Mouse (Mus musculus) lung, adult 18-20 months (tissue): ENCODE data around the gene Slc45a2.
"Not testable (repeated sequence)": the region's sequence is repeated elsewhere in the genome, so short reads cannot be mapped to it uniquely, and the experiment has no call there.

Source experiments
- DNase-seq, 2 experiments: peaks; one replicate each; pipeline ENCODE4 v3.0.0; 2022; ENCODE audit warnings: mixed read lengths in 2 of 2

Slc45a2 gene

DNA sequence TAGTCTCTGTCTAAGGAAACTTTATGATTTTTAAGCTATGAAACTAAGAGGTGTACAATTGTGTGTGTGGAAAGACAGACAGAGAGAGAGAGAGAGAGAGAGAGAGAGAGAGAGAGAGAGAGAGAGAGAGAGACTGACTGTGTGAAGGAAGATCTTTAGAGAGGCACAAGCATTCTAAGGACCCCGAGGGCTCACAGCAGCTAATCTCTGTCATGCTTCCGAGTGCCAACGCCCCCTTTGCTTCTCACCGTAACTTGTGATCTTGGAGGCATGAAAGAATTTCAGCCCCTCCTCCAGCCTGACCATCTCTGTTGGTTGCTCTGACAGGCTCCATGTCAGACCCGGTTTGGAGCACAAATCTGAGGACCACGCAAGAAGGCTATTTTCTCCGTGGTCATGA is at the start of gene Slc45a2:
Gene Slc45a2, plus strand, starts transcription at position 301 of the 400 bp plus-strand sequence.
- no peak for DNase-seq

DNA sequence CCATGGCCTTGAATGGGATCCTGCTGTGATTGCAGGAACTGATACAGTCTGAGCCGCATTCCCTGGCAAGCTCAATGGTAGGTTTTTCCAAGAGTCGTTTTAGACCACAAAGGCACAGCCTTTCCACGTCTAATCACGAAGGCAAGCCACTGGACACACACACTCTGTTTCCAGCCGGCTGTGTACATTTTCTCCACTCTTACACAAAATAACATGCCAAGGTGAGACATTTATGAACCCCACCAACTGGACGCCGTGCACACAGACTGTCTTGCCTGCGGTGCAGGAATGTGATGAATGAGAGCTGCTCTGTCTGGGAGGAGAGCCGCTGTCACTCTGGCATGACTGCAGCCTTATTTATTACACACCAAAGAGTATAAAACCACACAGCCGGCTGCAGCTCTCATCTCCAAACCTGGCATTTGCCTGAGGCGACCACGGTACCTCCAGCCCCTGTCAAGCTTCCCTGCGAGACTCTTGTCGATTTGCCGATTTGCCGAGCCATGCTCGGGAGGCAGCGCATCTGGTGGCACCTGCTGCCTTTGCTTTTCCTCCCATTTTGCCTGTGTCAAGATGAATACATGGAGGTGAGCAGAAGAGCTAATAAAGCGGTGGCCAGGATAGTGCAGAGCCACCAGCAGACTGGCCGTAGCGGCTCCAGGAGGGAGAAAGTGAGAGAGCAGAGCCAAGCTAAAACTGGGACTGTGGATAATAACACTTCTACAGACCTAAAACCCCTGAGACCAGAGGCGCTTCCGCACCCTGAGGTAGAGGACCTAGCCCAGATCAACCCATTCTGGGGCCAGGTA is 48.4 kb upstream of the Slc45a2 start, which contains the start of gene C1qtnf3:
Gene C1qtnf3, plus strand, starts transcription at position 382 of the 809 bp plus-strand sequence.
- no peak for DNase-seq

DNA sequence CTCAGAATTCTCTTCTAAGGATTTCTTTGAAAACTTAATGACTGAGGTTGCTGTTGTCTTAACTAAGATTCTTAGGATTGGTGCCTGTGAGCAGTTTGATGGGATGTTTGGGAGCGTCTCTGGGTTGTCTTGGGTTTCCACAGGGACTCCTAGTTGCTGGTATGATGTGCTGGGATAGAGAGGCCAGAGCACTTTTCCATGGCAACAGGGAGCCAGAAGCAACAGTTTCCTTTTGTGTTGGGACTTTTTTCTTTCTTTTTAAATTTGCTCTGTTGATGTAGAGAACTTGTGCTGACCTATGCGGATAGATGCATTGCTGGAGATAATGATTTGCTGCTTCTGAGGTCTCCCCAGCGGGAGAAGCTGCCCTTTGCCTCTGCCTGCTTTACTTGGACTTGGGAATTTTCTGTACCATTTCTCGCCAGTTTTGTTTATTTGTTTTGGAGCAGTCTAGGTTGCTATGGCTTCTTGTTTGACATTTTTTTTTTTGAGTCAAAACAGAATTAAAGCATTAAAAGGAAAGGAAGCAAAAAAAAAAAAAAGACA is 47.7 kb upstream of the Slc45a2 start:
- DNase-seq = no peak

DNA sequence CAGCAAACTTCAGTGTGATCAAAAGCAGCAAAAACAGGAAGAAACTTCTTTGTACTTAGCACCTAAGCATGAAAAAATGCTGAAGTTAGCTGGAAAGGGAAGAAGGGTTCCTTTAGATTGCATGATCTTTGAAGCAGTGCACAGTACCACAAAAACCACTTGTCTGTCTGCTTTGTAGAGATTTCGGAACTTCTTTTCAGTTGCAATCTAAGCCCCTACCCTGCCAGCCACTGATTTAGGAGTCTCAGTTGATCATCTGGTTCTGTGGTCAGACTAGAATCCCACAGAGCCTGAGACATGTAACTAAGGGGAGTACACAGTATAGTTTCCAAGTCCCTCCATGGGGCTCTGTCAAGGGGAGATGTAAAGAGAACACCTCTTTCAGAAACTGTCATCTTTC is 47.1 kb upstream of the Slc45a2 start:
- no peak for DNase-seq

DNA sequence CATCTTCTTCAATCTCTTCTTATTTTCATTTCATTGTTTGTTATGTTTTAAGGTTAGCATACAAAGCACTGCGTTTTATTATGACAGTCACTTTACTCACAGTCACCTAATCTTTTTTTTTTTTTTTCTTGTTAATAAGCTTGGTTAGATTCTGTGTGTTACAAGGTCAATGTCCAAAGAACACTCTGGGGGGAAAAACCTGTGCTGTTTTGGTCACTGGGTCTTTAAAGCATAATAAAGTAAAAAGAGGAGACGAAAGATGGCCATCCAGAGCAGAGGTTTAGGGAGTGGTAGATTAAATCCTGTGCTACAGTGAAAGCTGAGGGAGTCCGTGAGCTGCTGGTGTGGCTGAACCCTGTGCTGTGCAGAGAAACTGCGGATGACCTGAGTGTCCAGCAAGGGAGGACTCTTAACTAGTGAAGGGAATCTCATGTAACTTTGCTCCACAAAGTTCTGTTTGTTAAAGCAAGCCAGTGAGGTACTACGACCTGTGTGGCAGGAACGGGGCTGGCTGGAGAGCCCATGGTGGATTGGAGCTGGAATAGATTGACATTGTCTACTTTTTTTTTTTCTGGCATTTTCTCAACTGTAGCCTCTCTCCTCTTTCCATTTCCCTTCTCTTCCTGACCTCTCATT is 46.0 kb upstream of the Slc45a2 start:
- no peak for DNase-seq

DNA sequence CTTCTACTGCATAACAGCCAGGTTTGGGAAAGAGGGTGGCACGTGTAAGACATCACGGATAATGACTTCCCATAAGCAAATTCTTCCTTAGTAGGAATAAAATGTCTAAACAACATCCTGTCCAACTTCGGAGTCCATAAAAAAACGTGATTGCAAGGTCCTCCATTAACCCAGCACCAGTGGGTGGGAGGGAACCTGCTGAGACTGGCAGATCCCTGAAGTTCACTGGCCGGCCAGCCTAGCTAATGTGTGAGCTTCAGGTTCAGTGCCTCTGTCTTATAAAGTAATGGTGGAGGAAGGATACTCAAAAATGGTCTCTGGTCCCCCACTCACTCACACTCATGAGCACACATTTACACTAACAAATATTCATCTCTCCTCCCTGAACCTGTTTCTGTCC is 45.4 kb upstream of the Slc45a2 start:
- no peak for DNase-seq

DNA sequence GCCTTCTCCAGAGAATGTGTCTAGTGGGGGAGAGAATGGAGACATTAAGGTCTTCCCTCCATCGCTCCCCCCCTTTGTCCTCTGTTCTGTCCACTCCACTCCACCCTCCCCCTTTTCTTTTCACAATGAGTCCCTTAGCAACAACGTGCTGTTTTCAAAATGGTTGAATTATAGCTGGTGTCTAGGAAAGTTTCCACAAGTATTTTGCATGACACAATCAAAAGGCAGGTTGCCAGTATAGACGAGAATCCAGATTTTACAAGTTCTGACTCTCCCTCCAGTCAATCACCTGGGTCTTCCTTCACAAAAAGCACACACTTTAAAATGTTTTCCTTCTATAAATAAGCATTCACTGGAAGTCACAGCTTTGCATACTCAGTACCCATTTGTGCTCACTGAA is 43.8 kb upstream of the Slc45a2 start:
- DNase-seq = no peak

DNA sequence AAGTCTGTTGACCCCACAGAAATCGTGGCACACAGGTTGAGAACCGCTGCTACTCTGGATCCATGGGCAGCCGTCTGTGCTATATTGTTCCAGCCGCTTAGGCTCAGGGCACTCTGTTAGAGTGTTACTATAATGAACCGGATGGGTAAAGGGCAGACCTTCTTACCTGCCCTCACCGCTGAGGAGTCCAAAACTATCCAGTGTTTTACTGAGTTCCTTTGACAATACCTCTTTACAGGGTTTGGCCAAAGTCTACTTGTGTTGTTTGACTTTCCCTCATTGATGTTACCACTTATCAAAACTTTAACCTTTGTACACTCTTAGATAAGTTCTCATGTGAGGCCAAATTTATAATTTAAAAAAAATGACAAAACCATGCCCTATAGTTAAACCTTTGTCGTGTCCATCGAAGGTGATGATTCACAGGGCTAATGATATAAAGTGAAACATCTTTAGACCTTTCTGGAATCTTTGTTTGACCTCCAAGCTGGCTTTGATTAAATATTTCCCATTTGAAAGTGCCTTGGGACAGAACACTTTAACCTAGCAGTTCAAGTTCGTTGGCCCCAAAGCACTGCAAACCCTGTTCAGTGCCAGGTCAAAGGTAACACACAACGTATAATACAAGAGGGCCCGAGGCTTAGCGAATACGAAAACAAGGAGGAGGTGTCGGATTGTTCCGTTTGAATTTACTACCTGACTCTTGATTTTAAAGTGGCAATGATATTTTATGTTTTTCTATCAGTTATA is 41.1 kb upstream of the Slc45a2 start:
- no peak for DNase-seq

DNA sequence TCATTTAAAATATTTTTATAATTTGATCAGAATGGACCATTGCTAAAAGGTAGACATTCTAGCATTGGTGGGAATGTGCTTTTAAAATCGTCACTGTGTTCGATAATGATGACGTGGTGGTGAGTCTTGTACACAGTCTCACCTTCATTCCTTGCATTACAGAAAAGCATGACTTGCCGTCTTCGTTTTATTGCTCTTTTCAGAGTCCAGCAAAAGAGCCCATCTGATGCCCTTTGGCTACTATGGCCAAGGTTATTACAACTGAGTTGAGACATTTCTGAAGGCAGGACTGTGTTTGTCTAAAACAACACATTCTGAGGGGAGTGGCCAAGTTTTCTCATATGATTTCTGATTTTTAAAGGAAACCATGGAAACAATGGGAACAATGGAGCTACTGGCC is 40.3 kb upstream of the Slc45a2 start:
- DNase-seq = no peak

DNA sequence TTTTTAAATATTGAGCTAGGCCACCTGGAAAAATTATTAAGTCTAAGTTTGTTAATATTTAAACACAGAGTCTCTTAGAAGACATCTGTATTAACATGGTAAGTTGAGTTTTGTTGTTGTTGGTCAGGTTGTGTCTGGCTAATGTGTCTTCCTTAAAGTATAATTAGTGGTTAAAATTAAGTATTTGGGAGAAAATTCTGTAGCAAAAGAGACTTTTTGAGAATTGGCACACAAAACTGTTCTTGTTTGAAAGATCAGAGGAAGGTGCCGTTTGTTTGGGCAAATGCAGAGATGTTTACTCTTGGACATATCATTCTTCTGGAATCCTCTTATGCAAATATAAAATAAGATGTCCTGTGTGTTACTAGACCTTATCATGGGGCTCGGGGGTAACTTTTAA is 37.9 kb upstream of the Slc45a2 start:
- no peak for DNase-seq

DNA sequence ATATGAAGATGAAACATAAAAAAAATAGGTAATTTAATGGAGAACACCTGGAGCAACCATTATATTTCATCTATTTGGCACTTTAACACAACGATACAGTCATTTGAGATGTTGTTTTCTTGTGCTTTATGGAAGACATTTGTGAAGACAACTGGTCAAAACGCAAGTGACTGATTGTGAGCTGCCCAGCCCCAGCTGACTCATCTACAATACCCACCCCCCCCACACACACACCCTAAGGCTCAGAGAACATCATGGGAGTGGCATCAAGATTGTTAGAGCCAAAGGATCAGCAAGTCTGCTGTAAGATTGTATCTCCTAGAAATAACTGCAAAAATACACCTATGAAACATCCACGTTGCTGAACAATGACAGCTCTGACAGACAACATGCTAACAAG is 31.1 kb upstream of the Slc45a2 start:
- DNase-seq = no peak

DNA sequence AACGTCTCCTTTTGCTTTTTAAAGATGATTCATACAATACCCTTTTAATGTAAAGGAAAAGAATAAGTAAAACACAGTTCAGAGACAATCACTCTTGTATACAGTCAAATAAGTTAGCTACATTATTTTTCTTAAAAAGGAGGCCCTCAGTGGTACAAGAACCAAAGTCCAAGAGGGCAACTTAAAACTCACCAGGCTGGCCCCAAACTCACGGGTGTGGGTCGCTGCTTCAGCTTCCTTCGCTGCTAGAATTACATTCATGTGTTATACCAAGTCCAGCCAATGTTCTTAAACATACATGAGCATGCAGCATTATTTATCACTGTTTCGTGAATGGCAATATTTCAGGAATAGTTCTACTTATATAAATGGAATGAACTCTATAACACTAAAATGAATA is 29.7 kb upstream of the Slc45a2 start:
- DNase-seq = no peak

DNA sequence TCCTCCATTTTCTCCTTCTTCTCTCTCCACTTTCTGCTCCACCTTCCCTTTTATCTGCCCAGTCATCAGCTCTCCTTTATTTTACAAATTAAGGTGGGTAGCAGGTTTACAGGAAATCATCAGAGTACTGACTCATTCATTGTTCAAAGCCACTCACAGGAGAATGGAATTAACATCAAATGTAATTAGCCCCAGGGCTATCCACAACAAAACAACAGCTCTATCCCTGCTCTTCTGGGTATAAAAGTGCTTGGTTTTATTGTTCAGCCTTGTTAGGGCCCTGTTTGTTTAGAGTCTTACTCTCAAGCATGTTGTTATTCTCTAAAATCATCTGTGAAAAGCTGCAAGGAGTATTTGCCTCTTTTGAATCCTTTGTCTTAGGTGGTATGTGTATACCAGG is 23.4 kb upstream of the Slc45a2 start:
- DNase-seq = no peak

DNA sequence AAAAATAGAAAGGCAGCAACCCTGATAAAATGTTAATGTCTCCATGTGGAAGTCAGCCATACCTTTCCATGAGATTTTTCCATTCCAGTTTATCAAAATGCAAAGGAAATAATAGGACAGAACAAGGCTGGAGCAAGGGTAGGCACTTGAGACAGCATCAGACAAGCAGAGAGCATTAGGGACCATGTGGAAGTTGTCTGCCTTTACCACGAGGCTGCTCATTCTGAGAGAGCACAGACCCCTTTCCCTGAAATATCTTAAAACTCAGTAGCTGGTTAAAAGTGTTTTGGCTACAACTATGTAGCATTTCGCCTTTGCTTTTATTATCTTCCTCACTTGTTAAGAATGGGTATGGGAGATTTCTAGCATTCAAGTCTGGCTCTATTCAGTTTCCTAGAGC is 19.8 kb upstream of the Slc45a2 start:
- no peak for DNase-seq

DNA sequence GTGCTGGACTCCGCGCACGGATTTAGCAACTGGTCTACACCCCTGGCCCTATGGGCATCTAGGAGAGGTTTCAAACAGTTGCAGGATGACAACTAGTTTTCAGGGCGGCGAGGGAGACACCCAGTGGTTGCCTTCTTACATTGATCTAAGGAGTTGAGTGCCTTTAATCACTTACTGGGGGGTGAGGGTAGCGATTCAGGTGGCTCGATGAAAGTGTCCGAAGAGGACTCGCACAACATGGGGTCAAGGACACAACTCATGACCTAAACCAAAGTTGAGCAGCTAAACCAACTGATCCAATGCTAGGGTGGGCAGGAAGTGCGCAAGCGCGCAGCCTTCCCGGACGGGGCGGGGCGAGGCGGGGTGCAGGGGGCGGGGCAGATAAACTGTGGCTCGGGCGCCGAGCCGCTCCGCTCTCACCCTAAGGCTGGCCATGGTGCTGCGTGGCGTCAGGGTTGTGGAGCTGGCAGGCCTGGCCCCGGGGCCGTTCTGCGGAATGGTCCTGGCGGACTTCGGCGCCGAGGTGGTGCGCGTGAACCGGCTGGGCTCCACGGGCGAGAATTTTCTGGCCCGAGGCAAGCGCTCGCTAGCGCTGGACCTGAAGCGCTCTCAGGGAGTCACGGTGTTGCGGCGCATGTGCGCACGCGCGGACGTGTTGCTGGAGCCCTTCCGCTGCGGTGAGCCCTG is 19.0 kb upstream of the Slc45a2 start, which contains the start of gene Amacr:
Gene Amacr, plus strand, starts transcription at position 380 of the 687 bp plus-strand sequence.
- DNase-seq = peak; percentile 87 to 90

DNA sequence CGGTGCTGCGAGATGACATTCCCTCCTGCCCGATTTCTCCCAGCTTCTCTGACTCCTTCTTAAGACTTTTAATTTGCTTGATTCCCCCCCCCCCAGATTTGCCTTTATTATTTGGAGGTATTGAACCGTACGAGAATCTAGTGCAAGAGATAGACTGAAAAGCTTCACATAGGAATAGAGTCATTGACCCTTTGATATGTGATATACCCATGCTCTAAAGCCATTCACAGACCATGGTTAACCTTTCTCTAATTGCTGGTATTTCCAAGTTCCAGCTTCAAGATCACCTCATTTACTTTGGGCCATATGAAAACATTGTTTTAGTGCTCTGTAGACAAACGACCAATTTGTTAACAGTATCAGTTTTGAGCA is 18.5 kb upstream of the Slc45a2 start:
- no peak for DNase-seq

DNA sequence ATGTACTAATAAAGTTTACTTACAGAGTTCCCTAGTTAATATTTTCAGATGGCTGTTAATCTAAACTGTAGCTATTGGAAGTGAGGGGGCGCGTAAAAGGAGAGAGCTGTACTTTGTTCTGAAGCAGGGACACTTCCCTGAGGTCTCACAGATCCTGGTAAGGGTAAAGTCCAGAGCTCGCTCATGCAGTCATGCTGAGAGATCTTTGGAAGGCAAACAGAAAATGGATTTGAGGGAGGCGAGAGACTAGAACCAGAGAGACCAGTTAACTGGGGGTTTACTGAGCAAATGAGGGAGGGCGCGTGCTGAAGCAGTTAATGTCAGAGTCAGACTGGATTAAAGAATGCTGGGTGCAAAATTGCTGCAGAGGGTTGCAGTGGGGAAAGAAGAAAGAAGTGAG is 14.8 kb upstream of the Slc45a2 start:
- no peak for DNase-seq

DNA sequence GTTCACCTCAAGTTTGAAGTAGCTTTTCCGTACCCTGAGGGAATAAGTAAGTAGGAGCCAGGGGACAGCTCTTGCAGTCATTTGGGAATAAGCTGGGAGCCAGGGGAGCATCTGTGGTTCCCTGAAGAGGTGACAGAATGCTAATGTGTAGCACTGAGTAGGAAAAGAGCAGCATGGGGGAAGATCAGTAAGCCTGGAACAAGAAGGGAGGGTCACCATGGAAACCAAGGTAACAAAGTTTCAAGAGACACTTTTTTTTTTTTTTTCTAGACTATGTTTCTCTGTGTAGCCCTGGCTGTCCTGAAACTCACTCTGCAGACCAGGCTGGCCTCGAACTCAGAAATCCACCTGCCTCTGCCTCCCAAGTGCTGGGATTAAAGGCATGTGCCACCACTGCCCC is 14.0 kb upstream of the Slc45a2 start:
- DNase-seq = not testable (repeated sequence)

DNA sequence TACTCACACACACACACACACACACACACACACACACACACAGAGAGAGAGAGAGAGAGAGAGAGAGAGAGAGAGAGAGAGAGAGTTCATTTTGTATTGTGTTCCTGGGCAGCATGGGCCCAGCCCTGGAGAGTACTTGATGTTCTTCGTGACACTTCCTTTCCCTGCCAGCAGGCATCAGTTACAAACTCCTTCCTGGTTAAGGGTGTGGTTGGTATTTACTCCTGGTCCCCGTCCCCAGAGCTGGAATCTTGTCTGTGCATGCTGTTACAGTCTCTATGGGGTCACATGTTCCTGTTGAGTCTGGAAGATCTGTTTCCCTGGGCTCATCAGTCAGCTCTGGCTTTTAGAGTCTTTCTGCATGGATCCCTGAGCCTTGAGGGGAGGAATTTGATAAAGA is 10.1 kb upstream of the Slc45a2 start:
- peak in 1 of 2 experiments; percentile 35 for DNase-seq

DNA sequence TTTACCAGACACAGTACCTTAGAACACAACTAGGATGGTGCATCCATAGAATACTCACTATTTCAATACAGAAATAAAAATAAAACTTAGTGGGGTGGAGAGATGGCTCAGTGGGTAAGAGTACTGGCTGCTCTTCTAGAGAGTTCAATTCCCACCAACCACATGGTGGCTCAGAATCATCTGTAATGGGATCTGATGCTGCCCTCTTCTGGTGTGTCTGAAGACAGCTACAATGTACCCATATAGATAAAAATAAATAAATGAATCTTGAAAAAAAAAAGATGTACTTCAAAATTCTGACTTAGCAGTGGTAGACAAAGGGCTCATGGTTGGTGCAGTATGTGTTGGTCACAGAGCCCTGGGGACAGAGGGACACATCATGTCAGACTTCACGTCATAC is 9.0 kb upstream of the Slc45a2 start:
- no peak for DNase-seq

DNA sequence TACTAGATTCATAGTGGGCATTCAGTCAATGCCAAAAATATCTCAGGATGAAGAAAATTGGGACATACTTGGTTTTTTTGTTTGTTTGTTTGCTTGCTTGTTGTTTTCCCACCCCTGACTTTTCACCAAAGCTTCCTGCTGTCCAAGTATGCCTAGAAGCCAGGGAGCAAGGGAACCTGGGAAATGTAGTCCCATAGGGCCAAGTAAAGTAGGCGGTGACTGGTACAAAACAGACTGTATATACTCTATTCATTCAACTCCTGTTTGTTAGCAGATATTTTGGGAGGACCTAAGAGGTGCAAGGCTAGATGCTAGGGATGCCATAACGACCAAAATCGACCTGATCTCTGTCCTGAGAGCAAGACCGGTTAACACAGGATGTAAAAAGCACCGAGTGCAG is 689 bp upstream of the Slc45a2 start:
- DNase-seq = no peak

DNA sequence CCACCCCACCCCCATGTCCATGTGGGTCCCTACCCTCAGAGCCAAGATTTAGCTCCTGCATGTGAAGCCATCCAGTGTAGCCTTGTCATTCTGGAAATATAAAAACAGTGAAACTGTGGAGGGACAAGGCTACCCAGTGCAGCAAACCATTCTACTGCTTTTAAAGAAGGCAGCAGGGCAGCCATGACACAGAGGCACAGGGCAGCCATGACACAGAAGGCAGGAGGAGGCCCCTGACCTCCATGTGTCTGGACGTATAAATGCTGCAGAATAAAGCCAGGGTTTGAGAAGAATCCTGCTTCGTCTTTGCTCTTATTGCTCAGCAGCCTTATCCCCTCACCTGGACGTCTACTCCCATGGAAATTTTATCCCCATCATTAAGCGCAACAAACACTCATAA is 3.3 kb downstream of the Slc45a2 start:
- no peak for DNase-seq

DNA sequence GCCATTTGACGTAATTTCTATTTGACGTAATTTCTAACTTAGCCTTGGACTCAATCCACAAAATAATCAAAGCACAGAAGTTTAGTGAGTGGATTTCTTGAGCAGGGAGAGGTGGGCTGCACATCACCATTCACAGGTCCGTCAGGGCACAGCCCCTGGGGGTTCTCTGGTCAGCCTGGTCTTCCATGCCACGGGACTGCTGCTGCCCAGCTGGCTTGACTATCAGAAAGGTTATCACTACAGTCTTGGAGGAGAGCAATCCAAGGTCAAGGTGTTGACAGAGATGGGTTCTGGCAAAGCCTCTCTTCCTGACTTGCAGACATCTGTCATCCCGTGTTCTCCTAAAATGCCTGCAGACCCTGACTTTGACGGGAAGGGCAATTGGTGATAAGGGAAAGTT is 4.1 kb downstream of the Slc45a2 start:
- no peak for DNase-seq
